Mouse (Mus musculus) cerebellum, adult 2 months (tissue): ENCODE measurements around the gene Dab2ip.

ENCODE experiments used
- CTCF ChIP-seq: fragments of 200-500 bp; IDR thresholded peaks from 2 replicates; pipeline ENCODE4 v1.5.1; 2011; ENCODE audit warnings: low read depth, mild to moderate bottlenecking, control low read depth, low read length, moderate library complexity, borderline replicate concordance; ENCODE audit not compliant: insufficient read depth
- POLR2A ChIP-seq: fragments of 200-500 bp; IDR thresholded peaks from 2 replicates; pipeline ENCODE4 v1.6.1; 2011; ENCODE audit warnings: low read length, control low read depth, borderline replicate concordance; ENCODE audit not compliant: insufficient read depth

- TF ChIP-seq CTCF: no peak
- TF ChIP-seq POLR2A: no peak
Observed at GRCm38 (mm10) chr2:35696193-35696541, 138.1 kb downstream of the Dab2ip start.
